Mouse (Mus musculus) liver, adult 2 months (tissue): Measurements from ENCODE around the gene F13a1.

ENCODE experiments used
- CTCF ChIP-seq: fragments of 200-500 bp; IDR thresholded peaks from 2 replicates; pipeline ENCODE4 v1.5.1; 2011; ENCODE audit warnings: low read depth, low read length, control low read depth
- POLR2A ChIP-seq: fragments of 200-500 bp; IDR thresholded peaks from 2 replicates; pipeline ENCODE4 v1.6.1; 2011; ENCODE audit warnings: low read length, control low read depth; ENCODE audit not compliant: insufficient read depth; ENCODE audit errors: extremely low read depth

DNA sequence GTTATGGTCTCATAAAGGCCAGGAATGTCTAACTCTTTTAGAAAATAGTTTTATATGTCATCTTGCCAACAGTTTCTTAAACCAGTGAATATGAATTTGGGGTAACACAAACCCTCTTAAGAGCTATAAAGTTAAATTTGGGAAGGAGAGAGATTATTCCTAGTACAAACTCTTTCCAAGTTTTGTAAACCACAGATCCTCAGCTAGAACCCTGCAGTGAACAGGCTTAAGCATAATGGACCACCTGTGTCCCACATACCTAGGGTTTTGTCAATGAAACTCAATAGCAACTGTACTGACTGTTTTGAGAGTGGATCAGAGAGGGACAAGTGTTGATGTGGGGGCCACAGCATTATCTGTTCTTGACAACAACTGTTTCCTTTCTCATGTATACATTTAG is 96.4 kb downstream of the F13a1 start:
- no peak for TF ChIP-seq CTCF
- no peak for TF ChIP-seq POLR2A
